Mouse (Mus musculus): ENCODE measurements around the gene Acox3. TPM values are rescaled to one million over a fixed set of nuclear protein-coding genes. Genes with fewer than 3 reads are reported as not detected.

Acox3 gene
- polyA plus RNA-seq, 1 experiment from 2014 or later = 13.2 TPM

DNA sequence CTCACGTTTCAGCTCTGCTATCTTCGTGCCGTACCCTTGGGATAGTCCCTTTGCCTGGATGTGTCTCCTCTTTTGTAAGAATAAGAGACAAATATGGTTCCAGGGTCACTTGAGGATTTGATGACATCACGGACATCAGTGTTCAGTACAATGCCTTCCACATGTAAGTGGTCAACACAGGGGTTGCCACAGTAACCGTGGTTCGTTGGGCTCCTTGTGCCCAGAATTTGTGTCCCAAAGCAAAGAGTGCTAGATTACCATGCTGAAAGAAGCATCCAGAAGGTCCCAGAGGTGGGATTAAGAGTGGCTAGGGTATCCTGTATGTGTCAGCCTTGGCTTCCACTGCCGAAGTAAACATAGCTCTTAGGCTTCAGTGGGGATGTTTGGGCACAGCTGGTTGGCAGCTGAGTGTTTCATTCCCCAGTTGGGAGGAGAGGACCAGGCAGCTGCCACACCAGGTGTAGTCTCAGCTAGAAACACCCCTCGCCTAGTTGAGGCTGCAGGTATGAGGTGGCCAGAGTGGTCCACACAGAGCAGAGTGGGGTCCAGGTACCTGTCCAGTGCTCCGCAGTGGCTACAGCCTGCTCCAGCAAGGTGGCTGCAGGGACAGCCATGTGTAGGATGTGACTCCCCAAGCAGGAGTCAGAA is 60.7 kb downstream of the Acox3 start:
- 87% methylated on average over 9 of the region's 9 CpGs for WGBS
- H3K27ac ChIP-seq = 0 out of 2 replicates have a peak overlapping the region, but pooled peaks have one; percentile 32
- no peak overlapping the region for H3K4me2 ChIP-seq (replicated peaks)
- ATAC-seq = no peak
- no peak overlapping the region for H3K9ac ChIP-seq
- H3K9me3 ChIP-seq = no peaks in the 10 kb centered on the region
- H3K4me1 ChIP-seq (replicated peaks) = peaks cover 22% of the 10 kb centered on the region
- no peaks in the 10 kb centered on the region for H3K36me3 ChIP-seq
- no peak overlapping the region for H3K4me3 ChIP-seq (replicated peaks)
- no peaks in the 10 kb centered on the region for H3K27me3 ChIP-seq (replicated peaks)

DNA sequence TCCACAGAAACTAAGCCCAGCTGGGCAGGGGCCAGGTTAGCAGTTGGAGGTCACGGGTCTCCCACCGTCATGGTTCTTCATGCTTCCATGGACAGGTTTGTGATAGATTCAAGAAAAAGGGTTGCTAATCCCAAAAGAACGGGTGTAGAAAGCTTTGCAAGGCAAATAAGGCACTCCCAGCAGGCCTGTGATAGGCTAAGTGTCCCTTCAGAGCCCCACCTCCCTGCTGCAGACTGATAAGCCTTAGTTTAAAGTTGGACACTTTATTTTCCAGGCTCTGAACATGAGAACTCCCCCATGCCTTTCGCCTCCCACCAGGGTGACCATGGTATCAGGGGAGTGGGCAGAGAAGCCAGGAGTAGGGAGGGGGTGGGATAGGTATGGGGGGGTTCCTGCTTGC is 61.2 kb downstream of the Acox3 start:
- no peak overlapping the region for H3K4me3 ChIP-seq (replicated peaks)
- no peak for ATAC-seq
- H3K27me3 ChIP-seq (replicated peaks) = no peaks in the 10 kb centered on the region
- no peak overlapping the region for H3K4me2 ChIP-seq (replicated peaks)
- peaks cover 22% of the 10 kb centered on the region for H3K4me1 ChIP-seq (replicated peaks)
- 55% methylated on average over 4 of the region's 4 CpGs for WGBS
- no peaks in the 10 kb centered on the region for H3K36me3 ChIP-seq
- no peaks in the 10 kb centered on the region for H3K9me3 ChIP-seq
- no peak overlapping the region for H3K27ac ChIP-seq
- no peak overlapping the region for H3K9ac ChIP-seq

DNA sequence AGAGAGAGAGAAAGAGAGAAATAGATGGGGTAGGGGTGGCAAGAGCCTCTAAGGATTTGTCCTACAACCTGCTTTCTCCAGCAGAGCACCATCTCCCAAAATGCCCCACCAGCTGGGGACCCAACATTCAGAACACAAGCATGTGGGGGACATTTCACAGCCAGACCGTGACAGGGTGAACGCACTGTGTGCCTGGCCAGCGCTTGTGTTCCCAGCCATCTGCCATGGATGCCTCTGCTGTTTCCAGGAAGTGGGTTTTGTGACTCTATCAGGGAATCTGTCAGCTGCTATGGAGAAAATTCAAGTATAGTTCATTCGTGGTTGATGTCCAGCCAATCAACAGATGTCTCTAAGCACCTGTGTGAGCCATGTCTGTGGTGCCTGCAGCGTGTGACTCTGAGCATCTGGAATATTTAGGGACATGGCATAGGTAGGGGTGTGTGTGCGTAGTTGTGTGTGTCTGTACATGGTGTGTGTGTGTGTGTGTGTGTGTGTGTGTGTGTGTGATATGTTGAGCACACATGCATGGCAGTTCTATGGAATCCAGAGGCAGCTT is 63.2 kb downstream of the Acox3 start:
- H3K4me1 ChIP-seq (replicated peaks) = peaks cover 19% of the 10 kb centered on the region
- H3K27ac ChIP-seq = no peak overlapping the region
- H3K27me3 ChIP-seq (replicated peaks) = no peaks in the 10 kb centered on the region
- 79% methylated on average over 6 of the region's 6 CpGs for WGBS
- no peak overlapping the region for H3K9ac ChIP-seq
- H3K4me3 ChIP-seq (replicated peaks) = no peak overlapping the region
- H3K36me3 ChIP-seq = no peaks in the 10 kb centered on the region
- H3K9me3 ChIP-seq = no peaks in the 10 kb centered on the region
- no peak overlapping the region for H3K4me2 ChIP-seq (replicated peaks)
- ATAC-seq = no peak

DNA sequence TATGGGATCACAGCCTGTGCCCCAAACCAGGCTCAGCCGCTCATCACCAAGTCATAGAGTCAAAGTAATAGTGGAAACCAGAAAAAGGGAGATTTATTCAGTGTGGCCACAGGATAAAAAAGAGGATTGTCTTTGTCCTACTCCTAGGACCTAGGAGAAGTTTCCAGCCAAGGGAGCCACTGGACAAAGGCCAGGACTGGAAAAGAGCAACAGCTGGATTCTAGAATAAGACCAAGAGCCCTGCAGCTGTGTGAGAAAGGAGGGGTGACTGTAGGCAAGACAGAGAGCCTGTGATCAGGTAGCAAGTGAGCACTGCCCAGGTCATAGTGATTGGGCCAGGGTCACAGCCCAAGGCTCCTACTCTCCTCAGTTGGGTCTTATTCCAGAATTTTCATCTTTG is 64.1 kb downstream of the Acox3 start:
- peak overlapping the region; percentile 64 for H3K27ac ChIP-seq
- H3K4me3 ChIP-seq (replicated peaks) = no peak overlapping the region
- 68% methylated on average over 1 of the region's 1 CpGs for WGBS
- no peaks in the 10 kb centered on the region for H3K27me3 ChIP-seq (replicated peaks)
- no peak for ATAC-seq
- no peaks in the 10 kb centered on the region for H3K36me3 ChIP-seq
- H3K4me1 ChIP-seq (replicated peaks) = peaks cover 19% of the 10 kb centered on the region
- H3K4me2 ChIP-seq (replicated peaks) = no peak overlapping the region
- H3K9ac ChIP-seq = no peak overlapping the region
- no peaks in the 10 kb centered on the region for H3K9me3 ChIP-seq

DNA sequence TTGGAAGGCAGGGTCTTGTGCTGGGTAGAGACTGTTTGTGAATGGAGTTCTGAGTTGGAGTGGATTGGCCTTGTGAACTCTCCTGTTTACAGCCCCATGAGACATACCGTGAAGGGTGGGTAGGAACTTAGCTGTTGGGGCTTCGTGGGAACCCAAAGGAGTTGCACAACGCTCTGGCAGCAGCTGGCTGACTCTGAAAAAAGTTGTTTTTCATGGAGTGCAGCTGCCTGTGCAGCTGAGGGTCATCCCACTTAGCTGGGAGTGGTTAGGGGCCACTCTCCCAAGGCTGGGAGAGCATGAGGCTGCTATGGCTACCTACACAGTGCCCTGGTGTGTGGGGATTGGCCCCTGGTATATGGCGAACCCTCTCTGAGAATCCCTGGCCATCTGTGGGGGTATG is 64.7 kb downstream of the Acox3 start:
- no peaks in the 10 kb centered on the region for H3K9me3 ChIP-seq
- 45% methylated on average over 4 of the region's 4 CpGs for WGBS
- H3K36me3 ChIP-seq = no peaks in the 10 kb centered on the region
- peak; percentile 56 for ATAC-seq
- H3K4me2 ChIP-seq (replicated peaks) = no peak overlapping the region
- no peak overlapping the region for H3K4me3 ChIP-seq (replicated peaks)
- H3K4me1 ChIP-seq (replicated peaks) = peaks cover 16% of the 10 kb centered on the region
- H3K27me3 ChIP-seq (replicated peaks) = no peaks in the 10 kb centered on the region
- H3K9ac ChIP-seq = no peak overlapping the region
- H3K27ac ChIP-seq = peak overlapping the region; percentile 64

DNA sequence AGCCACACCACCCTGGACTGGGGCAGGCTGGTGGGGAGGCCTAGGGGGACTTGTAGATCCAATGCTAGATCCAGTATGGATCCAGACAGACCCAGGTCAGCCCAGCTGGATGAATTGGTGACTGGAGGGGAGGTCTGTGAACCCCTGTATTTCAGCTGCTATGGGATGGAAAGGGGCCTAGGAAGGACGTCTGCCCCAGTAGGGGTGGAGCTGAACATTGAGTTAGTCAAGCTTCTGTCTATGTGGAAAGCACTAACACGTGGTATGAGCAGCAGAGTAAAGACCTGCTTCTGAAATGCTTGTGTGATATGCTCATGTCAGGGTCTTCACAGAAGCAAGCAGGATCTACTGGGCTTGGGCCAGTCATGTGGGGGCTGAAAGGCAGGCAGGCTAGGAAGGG is 65.4 kb downstream of the Acox3 start:
- Histone ChIP-seq H3K9me3 (no peaks in the 10 kb centered on the region), H3K4me3 (replicated peaks) (no peak overlapping the region), H3K4me1 (replicated peaks) (peaks cover 12% of the 10 kb centered on the region; the same call in 1 of the 2 replicates), H3K36me3 (no peaks in the 10 kb centered on the region), H3K27ac (peak overlapping the region; percentile 64; the same call in 1 of the 2 replicates), H3K27me3 (replicated peaks) (no peaks in the 10 kb centered on the region), H3K9ac (no peak overlapping the region), H3K4me2 (replicated peaks) (no peak overlapping the region)
- no peak for ATAC-seq
- 53% methylated on average over 2 of the region's 2 CpGs for WGBS

DNA sequence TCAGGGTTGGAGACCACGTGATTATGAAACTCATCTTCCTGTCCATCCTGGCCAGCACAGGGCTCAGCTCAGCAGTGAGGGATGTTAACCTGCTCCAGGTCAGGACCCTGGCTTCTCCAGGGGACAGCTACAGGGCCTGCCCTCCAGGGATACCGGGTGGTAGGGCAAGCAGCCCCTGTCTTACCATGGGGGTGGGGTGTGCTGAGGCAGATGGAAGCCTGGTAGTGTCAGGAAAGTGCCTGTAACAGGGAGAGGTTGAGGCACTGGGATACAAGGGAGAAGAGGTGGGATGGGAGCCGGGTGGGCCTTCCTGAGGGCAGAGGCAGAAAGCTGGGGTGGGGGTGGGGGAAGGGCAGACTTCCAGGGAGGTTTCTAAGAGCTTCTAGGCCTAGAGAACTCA is 69.5 kb downstream of the Acox3 start:
- no peak for ATAC-seq
- WGBS = 75% methylated on average over 3 of the region's 3 CpGs
- no peaks in the 10 kb centered on the region for H3K27me3 ChIP-seq (replicated peaks)

DNA sequence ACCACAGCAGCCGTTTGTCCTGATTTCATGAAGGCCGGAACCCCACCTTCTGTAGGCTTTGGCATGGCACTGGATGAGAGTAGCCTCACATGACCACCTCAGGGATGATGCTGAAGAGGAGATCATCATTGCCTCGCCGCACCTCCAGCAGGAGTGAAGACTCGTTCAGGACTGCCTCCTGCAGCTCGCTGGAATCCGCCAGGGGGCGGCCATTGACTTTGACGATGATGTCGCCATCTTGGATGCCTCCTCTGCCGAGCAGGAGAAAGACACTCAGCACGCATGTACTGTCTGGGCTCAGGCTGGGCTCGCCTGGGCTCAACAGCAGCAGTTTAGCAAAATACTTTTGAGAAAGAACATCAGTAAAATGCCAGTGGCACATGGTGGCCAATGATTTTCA is 70.0 kb downstream of the Acox3 start:
- H3K27ac ChIP-seq = no peak overlapping the region
- H3K4me3 ChIP-seq (replicated peaks) = no peak overlapping the region
- no peaks in the 10 kb centered on the region for H3K27me3 ChIP-seq (replicated peaks)
- ATAC-seq = no peak
- no peaks in the 10 kb centered on the region for H3K9me3 ChIP-seq
- no peaks in the 10 kb centered on the region for H3K36me3 ChIP-seq
- WGBS = 89% methylated on average over 13 of the region's 13 CpGs
- no peak overlapping the region for H3K9ac ChIP-seq
- peaks cover 2% of the 10 kb centered on the region; the same call in 1 of the 2 replicates for H3K4me1 ChIP-seq (replicated peaks)
- no peak overlapping the region for H3K4me2 ChIP-seq (replicated peaks)

More for the DNA sequence above, 69.5 kb downstream of the Acox3 start:
- Histone ChIP-seq H3K9me3 (no peaks in the 10 kb centered on the region), H3K27ac (no peak overlapping the region), H3K4me2 (replicated peaks) (no peak overlapping the region), H3K4me1 (replicated peaks) (peaks cover 6% of the 10 kb centered on the region; the same call in 1 of the 2 replicates), H3K36me3 (no peaks in the 10 kb centered on the region), H3K4me3 (replicated peaks) (no peak overlapping the region), H3K9ac (no peak overlapping the region)

DNA sequence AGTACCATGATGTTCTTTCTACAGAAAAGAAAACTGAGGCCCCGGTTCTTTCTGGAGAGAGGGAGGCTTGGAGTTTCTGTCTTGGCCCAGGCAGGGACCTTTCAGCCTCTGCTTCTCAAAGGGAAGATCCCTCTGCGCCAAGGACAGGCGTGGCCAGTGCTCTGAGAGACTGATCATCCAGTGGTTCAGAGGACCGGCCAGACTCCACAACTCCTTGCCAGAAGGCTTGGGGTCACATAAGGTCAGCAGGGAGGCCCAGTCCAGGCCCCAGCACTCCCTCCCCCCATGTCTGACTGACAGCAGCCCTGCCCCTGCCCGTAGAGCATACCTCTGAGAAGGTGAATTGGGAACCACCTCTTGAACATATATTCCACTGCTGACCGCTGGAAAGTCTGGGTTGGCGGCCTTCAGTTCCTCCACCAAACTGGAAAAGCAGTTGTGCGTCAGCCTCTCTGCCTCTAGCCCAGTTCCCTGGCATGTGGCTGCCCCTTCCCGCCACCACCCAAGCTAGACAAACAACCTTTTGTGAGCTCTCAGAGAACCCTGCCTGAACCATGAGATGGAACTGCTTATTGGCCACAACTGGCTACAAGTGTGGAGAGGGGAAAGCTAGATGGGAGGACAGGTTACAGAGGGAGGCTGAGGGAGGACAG is 71.0 kb downstream of the Acox3 start:
- ATAC-seq = no peak
- Histone ChIP-seq H3K9me3 (no peaks in the 10 kb centered on the region), H3K9ac (no peak overlapping the region), H3K4me3 (replicated peaks) (no peak overlapping the region), H3K4me1 (replicated peaks) (no peaks in the 10 kb centered on the region), H3K36me3 (no peaks in the 10 kb centered on the region), H3K27ac (no peak overlapping the region), H3K4me2 (replicated peaks) (no peak overlapping the region), H3K27me3 (replicated peaks) (no peaks in the 10 kb centered on the region)
- WGBS = 61% methylated on average over 9 of the region's 9 CpGs

DNA sequence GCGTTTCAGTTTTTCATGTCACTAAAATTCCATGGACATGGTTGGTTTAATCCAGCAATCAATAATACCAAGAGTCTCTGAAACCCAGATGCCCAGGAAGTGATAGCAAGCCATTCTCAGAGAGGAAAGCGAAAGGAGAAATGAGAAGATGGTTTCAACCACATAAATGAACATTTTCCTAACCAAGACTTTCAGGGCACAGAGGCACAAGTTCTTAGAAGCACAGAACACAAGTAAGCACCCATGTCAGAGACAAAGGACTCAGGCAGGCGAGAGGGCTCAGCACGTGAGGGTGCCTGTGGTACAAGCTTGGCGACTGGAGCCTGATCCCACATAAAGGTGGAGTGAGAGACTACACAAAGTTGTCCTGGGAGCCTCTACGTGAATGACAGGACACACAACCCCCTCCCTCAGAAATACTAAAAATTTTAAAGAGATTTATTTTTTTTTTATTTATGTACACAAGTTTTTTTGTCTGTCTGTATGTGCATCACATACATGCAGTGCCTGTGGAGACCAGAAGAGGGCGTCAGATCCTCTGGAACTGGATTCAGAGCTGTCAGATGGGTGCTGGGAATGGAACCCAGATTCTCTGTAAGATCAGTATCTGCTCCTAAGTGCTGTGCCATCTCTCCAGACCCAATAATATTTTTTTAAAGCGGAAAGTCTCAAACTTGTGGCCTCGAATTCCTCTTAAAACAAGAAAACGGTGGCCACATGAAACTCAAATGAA is 73.1 kb downstream of the Acox3 start:
- H3K27ac ChIP-seq = no peak overlapping the region
- H3K27me3 ChIP-seq (replicated peaks) = no peaks in the 10 kb centered on the region
- no peak overlapping the region for H3K4me3 ChIP-seq (replicated peaks)
- no peak overlapping the region for H3K9ac ChIP-seq
- H3K4me1 ChIP-seq (replicated peaks) = no peaks in the 10 kb centered on the region
- ATAC-seq = no peak
- no peaks in the 10 kb centered on the region for H3K9me3 ChIP-seq
- WGBS = 89% methylated on average over 10 of the region's 10 CpGs
- H3K4me2 ChIP-seq (replicated peaks) = no peak overlapping the region
- H3K36me3 ChIP-seq = no peaks in the 10 kb centered on the region

DNA sequence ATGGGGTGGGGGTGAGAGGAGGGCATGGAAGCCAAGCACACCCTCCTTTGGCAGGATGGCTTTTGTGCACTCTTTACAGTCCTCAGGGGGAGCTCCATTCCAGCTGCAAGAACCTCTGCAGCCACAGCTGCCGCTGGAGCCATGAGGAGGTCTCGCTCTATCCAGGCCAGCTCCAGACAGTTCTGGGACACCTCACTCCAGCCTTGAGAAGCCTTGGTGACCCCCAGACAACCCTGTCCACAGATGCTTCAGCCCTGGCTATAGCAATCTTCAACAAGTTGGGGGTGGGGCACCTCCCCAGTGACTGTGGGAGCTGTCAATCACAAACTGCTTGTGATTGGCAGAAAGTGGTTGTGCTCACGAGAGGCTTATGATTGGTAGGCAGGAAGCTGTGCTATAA is 76.7 kb downstream of the Acox3 start:
- no peak overlapping the region for H3K27ac ChIP-seq
- no peak overlapping the region for H3K4me2 ChIP-seq (replicated peaks)
- no peaks in the 10 kb centered on the region for H3K9me3 ChIP-seq
- ATAC-seq = no peak
- H3K9ac ChIP-seq = no peak overlapping the region
- no peak overlapping the region for H3K4me3 ChIP-seq (replicated peaks)
- no peaks in the 10 kb centered on the region for H3K4me1 ChIP-seq (replicated peaks)
- no peaks in the 10 kb centered on the region for H3K36me3 ChIP-seq
- H3K27me3 ChIP-seq (replicated peaks) = no peaks in the 10 kb centered on the region
- WGBS = 55% methylated on average over 3 of the region's 3 CpGs

DNA sequence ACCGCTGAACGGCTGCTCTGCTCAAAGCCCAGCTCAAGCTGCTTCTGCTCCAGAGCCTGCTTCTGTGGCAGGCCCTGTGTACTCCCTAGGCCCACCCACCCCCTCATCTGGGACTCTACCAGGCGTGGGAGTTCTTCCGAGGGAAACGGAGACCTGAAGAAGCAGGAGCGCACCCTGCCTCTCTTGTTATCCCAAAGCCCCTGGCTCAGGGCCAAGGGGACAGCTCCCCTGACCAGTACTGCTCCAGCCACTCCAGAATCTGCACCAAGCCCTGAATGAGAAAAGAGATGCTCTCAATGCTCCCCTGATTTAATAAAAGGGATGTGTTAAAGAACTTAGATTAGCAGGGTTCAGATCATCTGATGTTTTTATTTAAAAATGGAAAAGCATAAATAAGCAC is 78.4 kb downstream of the Acox3 start:
- WGBS = 64% methylated on average over 6 of the region's 6 CpGs
- no peak for ATAC-seq
- no peaks in the 10 kb centered on the region for H3K36me3 ChIP-seq

More for the DNA sequence above, 78.4 kb downstream of the Acox3 start:
- H3K4me3 ChIP-seq (replicated peaks) = no peak overlapping the region
- H3K4me1 ChIP-seq (replicated peaks) = no peaks in the 10 kb centered on the region
- H3K27me3 ChIP-seq (replicated peaks) = no peaks in the 10 kb centered on the region
- no peak overlapping the region for H3K9ac ChIP-seq
- H3K4me2 ChIP-seq (replicated peaks) = no peak overlapping the region
- H3K9me3 ChIP-seq = no peaks in the 10 kb centered on the region
- no peak overlapping the region for H3K27ac ChIP-seq
